Mouse (Mus musculus) ovary, postnatal 14 days (tissue): ENCODE measurements at regions not wholly inside any gene's neighbourhood (a gene's known extent, or its start where the extent isn't known, plus 50 kb on each side); places are given as distances from the start of the nearest gene placed in this dataset.

Experiments
- DNase-seq: peaks from one replicate; pipeline ENCODE4 v3.0.0; 2022; ENCODE audit warnings: low spot score

DNA sequence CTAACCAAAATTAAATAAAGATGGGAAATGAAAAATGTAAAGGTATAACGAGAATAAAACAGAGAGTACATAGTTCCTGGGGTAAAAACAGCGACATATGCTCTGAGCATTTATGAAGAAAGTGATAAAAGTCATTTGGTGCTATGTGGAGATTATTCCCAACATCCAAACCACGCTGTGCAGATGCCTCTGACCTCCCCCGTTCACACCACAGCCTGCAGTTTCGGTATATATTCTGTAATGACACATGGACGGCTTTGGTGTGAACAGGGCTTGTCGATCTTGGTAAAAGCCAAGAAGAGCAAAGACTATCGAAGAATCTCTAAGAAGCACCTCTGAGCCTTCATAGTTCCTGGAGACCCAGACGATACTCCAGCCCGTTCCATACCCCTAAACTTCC, 95.2 kb upstream of the Ppp1r26 start:
- DNase-seq = no peak

DNA sequence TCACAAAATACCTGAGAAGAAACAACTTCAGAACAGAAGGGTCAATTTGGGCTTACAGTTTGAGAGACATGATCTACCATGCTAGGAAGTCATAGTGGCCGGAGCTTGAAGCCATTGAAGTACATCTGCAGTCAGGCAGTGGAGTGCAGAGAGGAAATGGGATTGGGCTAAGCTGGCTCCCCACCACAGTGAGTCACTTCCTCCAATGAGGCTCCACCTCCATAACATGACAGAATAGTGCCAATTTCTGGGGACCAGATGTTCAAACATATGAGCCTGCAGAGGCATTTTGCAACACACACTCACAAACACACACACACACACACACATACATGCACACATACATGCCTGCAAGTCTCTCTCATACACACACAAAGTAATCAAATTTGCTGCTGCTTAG, 93.7 kb upstream of the Ppp1r26 start:
- DNase-seq = no peak

DNA sequence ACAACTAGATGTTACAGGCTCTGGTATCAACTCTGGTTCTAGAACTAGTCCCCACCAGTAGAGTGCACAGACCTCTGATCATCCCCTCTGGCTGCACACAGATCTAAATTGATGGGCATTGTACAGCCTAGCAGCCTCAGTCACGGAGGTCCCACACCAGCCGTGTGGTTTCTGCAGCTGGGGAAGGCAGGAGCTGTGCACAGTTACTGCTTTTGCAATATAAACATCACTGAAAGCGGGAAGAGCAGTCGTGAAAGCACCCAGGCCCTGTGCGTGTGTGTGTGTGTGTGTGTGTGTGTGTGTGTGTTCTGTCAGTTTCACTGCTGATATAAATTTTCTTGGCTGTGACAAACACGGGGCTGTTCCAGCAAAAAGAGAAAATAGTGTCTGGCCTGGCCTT, 84.4 kb upstream of the Ppp1r26 start:
- DNase-seq = no peak

DNA sequence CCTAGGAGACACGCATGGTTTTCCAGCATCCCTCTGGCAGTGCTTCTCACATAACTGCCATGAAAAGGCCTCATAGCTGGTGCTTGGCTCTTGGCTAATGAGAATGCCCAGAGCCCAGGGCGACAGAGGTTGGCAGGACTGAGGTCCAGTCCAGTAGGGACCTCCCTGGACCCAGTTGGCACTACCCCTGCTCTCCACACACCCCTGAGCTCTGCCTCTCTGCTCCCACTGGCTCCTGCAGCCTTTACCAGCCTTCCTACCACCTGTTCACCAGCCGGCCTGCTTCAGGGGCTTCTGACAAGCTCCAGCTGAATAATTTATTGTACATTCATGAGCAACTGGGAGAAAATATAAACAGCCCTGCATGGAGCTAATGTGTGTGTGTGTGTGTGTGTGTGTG, 82.0 kb upstream of the Ppp1r26 start:
- DNase-seq = no peak

DNA sequence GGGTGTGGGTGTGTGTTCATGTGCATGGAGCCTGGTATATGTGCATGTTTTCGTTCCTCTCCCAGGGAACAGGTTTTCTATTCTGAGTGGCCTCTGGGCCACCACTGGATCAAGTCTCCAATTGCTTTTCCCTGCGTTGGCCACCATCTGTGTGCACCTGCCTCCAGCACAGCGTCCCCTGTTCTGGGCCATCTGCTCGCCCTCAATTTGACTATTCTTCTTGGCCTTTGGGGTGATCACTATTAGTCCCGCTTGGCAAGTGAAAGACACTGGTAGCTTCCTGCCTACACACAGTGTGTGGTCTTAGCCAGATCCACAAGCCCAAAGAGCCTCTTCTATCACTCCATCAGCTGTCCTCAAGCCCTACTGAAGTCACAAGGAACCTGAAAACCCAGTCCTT, 80.8 kb upstream of the Ppp1r26 start:
- no peak for DNase-seq

DNA sequence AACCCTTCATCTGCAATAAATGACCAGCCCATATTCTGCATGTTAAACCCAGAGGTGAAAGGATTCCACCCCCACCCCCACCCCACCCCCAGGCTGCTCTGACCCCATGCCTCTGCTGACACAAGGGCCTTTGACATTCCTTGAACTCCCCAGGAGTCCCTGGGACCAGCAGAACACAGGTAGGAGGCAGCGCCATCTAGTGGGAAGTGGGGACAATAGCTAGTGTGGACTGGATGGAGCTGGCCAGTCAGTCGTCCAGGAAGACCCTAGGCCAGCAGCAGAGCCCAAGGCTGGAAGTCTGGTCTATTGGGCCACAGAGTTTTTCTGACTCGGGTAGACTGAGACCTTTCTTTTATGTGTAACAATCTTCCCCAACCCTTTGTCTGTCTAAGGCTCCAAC, 71.8 kb upstream of the Ppp1r26 start:
- peak; percentile 57 for DNase-seq

DNA sequence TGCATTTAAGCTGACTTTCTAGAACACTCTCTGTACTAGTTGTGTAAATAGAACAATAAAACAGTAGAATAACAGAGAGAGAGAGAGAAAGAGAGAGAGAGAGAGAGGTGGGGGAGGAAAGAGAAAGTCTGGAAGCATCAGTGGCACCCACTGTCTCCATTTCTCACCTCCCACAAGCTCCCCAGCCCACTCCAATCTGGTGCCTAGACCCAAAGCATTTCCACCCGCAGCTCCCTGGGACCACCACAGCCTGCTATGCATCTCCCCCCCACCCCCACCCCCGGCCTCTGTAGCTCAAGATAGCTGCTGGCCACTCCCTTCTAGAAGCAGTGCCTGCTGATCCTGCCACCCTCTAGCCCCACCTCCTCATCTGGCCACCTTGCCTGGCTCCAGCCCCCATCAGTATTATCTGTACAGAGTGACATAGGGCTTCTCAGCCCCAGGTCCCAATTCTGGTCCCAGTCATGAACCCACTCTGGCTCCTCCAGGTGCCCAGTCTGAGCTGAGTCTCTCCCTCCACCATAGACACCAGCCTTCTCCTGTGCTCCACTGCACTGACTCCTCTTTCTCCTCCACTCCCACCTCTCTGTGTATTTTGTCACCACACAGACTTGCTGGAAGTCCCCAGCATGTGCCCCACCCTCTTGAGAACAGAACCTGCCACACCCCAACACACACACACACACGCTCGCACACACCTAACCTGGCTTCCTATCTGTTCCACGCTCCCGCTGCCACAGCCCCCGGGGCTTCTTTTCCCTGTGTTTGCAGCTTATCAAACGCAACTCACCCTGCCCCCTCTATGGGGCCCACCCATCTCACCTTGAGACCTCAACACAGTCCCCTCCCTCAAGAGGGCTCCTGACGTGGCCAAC, 68.4 kb upstream of the Ppp1r26 start:
- DNase-seq = no peak

DNA sequence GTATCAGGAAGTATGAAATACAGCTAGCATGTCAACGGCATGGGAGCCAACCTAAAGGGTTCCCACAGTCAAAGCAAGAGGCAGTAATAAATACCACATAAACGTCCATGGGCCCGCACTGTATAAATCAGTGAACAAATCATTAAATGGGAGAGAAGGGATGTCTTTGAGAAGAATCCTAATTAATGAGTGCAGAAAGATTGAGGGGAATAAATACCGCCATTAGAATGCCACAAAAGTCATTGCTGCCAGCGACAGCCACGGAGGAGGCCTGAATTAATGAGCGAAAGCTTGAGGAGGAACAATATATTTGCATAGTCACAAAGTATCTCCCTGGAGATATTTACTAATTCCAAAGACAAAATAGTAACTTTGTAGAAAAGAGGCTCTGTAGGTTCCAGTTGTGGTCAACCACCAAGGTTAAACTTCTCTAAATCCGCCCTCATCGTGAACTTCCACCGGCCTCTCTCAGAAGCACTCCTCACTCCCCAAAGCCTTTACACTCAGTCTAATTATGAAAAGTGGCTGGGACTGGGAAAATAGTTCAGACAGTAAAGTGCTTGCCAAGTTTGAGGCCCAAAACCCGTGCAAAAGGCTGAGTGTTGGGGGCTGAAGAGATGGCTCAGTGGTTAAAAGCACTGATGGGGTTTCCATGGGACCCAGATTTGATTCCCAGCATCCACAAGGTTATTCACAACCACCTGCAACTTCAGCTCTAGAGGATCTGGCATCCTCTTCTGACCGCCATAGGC, 64.4 kb upstream of the Ppp1r26 start:
- no peak for DNase-seq

DNA sequence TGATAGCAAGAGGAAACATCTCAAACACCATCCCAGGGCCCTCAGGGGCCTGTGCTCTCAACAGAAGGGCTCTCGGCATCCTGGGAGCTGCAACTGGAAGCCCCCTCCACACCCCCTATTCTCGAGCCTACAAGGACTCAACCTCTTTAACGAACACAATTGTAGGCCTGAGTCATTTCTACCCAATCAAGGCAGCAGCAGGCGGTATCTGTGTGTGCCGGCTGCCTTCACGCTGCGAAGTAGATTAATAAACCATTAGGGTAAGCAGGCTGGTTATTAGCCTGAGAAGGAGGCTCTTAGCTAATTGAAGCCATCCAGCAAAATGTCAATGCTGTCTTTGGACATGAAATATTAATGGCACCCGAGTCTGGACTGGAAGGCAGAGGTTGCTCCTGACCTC, 61.7 kb upstream of the Ppp1r26 start:
- DNase-seq = no peak

DNA sequence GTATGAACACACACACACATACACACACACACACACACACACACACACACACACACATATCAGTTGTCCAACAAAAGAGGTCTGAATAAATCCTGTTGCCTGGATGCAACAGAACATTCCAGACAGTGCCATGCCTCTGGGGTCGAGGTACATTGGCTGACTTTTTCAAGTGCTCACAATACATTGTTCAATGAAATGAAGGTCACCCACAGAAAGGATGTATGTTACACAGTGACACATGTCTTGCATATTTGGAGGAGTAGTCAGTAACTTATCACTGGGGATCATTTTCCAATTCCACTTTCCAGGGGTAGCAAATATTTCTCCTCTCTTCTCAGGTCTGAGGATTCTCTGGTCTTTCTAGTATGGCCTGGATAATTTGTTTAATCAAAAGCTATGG, 59.8 kb upstream of the Ppp1r26 start:
- DNase-seq = no peak

DNA sequence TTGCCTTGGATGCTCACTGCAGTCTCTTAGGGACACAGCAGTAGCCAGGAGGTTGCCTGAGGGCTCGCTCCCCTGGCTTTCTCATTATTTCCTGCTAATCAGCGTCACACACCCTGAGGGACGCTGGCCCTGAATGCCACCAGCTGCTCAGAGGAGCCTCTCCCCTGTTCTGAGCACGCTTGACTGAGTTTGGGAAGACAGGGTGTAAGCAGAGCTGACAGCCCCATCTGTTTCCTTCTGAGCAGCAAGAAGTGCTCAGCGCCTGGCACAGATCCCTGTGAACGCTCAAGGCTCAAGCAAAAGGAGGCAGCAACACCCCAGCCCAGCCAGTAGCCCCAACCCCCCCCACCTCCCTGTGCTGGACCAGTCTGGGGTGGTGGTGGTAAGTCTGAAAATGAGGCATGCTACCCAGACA, 59.2 kb upstream of the Ppp1r26 start:
- no peak for DNase-seq

DNA sequence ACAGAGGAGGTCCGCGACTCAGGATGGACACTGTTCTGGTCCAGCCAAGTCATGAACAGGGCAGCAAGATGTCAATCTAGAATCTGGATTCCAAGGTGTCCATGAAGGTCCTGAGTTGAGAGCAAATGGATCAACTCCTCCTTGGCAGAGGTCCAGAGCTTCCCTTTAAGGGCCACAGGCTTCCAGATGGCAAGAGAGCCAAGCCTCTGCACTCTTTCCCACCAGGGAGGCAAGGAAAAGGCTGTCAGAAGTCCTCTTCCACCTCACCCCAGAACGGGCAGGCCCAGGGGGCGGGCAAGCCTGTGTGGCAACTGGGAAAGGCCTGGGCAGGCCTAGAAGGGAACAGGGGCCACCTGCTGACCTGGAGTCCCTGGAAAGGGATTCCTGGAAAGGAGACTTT, 58.7 kb upstream of the Ppp1r26 start:
- DNase-seq = no peak

DNA sequence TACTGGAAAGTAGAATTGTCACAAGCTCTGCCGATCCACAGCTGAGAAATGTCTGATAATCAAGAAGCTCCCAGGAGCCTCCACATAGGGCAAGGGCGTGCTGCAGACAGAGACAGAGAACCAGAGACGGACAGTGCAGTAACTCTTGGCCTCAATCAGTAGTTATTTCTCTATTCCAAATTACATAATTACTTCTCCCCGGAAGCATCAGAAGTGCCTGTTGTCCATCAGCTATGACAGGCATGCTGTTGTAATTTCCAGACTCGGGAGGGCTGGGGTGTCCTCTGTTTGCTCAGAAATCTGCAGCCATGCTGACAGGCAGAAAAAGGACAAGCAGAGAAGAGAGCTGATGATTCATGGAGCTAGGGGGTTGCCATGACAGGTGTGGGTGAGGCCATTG, 56.9 kb upstream of the Ppp1r26 start:
- no peak for DNase-seq

DNA sequence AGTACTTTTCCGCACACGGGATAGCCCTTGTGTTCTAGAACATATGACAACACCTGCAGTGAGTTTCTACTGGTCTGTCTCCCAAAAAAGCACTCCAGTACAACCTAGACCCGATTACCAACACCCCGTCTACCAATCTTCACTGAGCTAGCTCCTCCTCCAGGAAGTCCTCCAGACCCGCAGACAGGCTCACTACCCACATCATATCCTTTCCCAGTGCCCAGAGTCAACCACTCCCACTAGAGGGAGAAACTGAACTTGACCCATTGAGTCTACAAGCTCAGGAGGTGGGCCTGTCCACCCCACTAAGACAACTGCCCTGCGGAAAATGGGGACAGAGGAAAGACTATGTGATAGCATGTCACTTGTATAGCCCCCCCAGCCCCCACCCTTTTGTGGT, 51.2 kb upstream of the Ppp1r26 start:
- no peak for DNase-seq
